Mouse (Mus musculus) lung, embryonic 16.5 days (tissue): Measurements from ENCODE around the gene Nos2. TPM values are rescaled to one million over a fixed set of nuclear protein-coding genes. Genes with fewer than 3 reads are reported as not detected.

Experiments used
- ATAC-seq: fragments of 200-750 bp; cut with Nextera tagmentation; 2 replicates; pipeline ENCODE4 v1.8.0; 2017; ENCODE audit warnings: low read depth, mild to moderate bottlenecking, moderate library complexity
- H3K27ac ChIP-seq: fragments of 300-500 bp; sonication (generic); 2 replicates; pipeline ENCODE4 v1.5.1; 2014; ENCODE audit warnings: mild to moderate bottlenecking, control low read depth, low read length
- H3K27me3 ChIP-seq: fragments of 300-500 bp; sonication (generic); 2 replicates; pipeline ENCODE4 v1.6.1; 2014; ENCODE audit warnings: low read depth, low read length, mixed read lengths; ENCODE audit not compliant: control insufficient read depth, insufficient read depth
- H3K36me3 ChIP-seq: fragments of 300-500 bp; sonication (generic); 2 replicates; pipeline ENCODE4 v1.6.1; 2014; ENCODE audit warnings: low read length; ENCODE audit not compliant: control insufficient read depth, insufficient read depth
- H3K4me1 ChIP-seq: fragments of 300-500 bp; sonication (generic); replicated peaks from 2 replicates; pipeline ENCODE4 v1.6.1; 2014; ENCODE audit warnings: low read length, mixed read lengths; ENCODE audit not compliant: control insufficient read depth, insufficient read depth
- H3K4me2 ChIP-seq: fragments of 300-500 bp; sonication (generic); 2 replicates; pipeline ENCODE4 v1.6.1; 2014; ENCODE audit warnings: low read depth, low read length, control low read depth
- H3K4me3 ChIP-seq: fragments of 300-500 bp; sonication (generic); 2 replicates; pipeline ENCODE4 v1.5.1; 2014; ENCODE audit warnings: mild to moderate bottlenecking, low read length, control low read depth
- H3K9ac ChIP-seq: fragments of 300-500 bp; sonication (generic); 2 replicates; pipeline ENCODE4 v1.6.1; 2014; ENCODE audit warnings: low read length, control low read depth
- H3K9me3 ChIP-seq: fragments of 300-500 bp; sonication (generic); 2 replicates; pipeline ENCODE4 v1.6.1; 2016; ENCODE audit warnings: low read length; ENCODE audit not compliant: control insufficient read depth
- WGBS: fragments of 180-500 bp; shearing (Covaris S2); extraction: QIAGEN DNeasy Blood & Tissue Kit; methylation state at CpG from one replicate; pipeline ENCODE4 v1.1.7; 2014; 5-methylcytosine and 5-hydroxymethylcytosine counted together
- polyA plus RNA-seq: library from polyadenylated mRNA; unstranded; fragments of >200 nt; fragmentation: Nextera tagmentation; extraction: Ambion mirVana; gene quantifications from 2 replicates; pipeline ENCODE4 v1.2.1, GENCODE M21; 2015

Gene Nos2
- polyA plus RNA-seq = 5.1 and 5.2 TPM in 2 replicates

- 52% methylated on average over 6 of the region's 6 CpGs for WGBS
- H3K9ac ChIP-seq = no peak within 1 kb of the TSS
- H3K4me2 ChIP-seq = no peak within 1 kb of the TSS
- no peaks in the 10 kb centered on the region for H3K9me3 ChIP-seq
- H3K36me3 ChIP-seq = no peaks in the 10 kb centered on the region
- H3K27ac ChIP-seq = no peak within 1 kb of the TSS
- H3K4me3 ChIP-seq = no peak within 1 kb of the TSS
- H3K4me1 ChIP-seq = no peaks in the 10 kb centered on the region; the same call in 1 of the 2 replicates
- H3K27me3 ChIP-seq = peaks cover 21% of the 10 kb centered on the region
- ATAC-seq = no peak
These were observed at the start of gene Nos2 for GRCm38 (mm10) chr11:78920411-78920939. Gene Nos2 (plus strand): TSS chr11:78920787.

- Histone ChIP-seq H3K4me1 (no peaks in the 10 kb centered on the region), H3K27me3 (no peaks in the 10 kb centered on the region), H3K36me3 (no peaks in the 10 kb centered on the region), H3K9me3 (no peaks in the 10 kb centered on the region), H3K27ac (no peak overlapping the region), H3K4me2 (no peak overlapping the region), H3K4me3 (no peak overlapping the region), H3K9ac (no peak overlapping the region)
- 79% methylated on average over 4 of the region's 4 CpGs for WGBS
- ATAC-seq = no peak
These were observed 49.7 kb upstream of the Nos2 start for GRCm38 (mm10) chr11:78870891-78871290.

- no peaks in the 10 kb centered on the region for H3K36me3 ChIP-seq
- no peak overlapping the region for H3K9ac ChIP-seq
- 23% methylated on average over 2 of the region's 2 CpGs for WGBS
- no peak overlapping the region for H3K27ac ChIP-seq
- no peaks in the 10 kb centered on the region for H3K27me3 ChIP-seq
- no peaks in the 10 kb centered on the region for H3K9me3 ChIP-seq
- ATAC-seq = no peak
- no peak overlapping the region for H3K4me3 ChIP-seq
- no peaks in the 10 kb centered on the region for H3K4me1 ChIP-seq
- H3K4me2 ChIP-seq = no peak overlapping the region
These were observed 47.8 kb upstream of the Nos2 start for GRCm38 (mm10) chr11:78872782-78873181.

DNA sequence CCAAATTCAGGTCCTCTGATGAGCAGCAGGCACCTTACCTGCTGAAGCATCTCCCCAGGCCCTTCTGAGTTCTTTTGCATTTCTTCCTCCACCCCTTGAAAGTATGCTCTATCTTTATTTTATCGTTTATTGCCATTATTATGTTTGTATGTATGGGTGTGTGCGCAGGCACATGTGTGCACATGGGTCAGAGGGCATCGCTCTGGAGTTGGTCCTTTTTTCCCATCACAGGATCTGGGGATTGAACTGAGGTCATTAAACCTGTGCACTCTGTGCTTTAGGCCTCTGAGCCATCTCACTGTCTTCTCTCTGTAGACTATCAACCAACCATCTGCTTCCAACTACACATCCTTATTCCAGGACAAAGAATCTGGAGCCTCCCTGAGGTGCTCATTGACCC lies 40.9 kb upstream of the Nos2 start:
- 88% methylated on average over 3 of the region's 3 CpGs for WGBS
- Histone ChIP-seq H3K4me1 (no peaks in the 10 kb centered on the region), H3K36me3 (no peaks in the 10 kb centered on the region), H3K9me3 (no peaks in the 10 kb centered on the region), H3K4me2 (no peak overlapping the region), H3K9ac (no peak overlapping the region), H3K4me3 (no peak overlapping the region), H3K27me3 (no peaks in the 10 kb centered on the region), H3K27ac (no peak overlapping the region)
- no peak for ATAC-seq

DNA sequence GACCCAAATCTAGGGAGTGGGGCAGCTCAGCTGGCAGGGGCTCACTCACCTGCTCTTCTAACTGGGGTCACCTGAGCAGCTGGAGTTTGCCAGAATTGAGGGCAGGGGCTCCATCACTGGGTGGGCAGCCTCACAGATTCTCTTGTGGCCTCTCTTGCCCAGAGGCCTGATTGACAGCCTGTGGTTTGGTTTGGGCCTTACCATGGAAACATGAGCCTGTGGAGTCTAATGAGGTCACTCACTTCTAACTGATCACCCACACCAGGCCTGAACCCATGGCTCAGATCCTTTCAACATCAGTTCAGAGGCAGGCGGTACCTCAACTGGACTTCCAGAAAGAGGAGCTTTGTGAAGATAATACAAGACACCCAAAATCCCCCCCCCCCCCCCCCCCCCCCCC lies 33.9 kb upstream of the Nos2 start:
- Histone ChIP-seq H3K9ac (no peak overlapping the region), H3K36me3 (no peaks in the 10 kb centered on the region), H3K27me3 (no peaks in the 10 kb centered on the region), H3K4me2 (peak overlapping the region; percentile 4), H3K4me3 (no peak overlapping the region), H3K9me3 (no peaks in the 10 kb centered on the region), H3K27ac (no peak overlapping the region), H3K4me1 (no peaks in the 10 kb centered on the region; the same call in 1 of the 2 replicates)
- ATAC-seq = peak; percentile 12; the same call in 1 of the 2 replicates
- WGBS = 85% methylated on average over 1 of the region's 1 CpGs

GRCm38 (mm10) chr11:78887102-78887971 lies 33.2 kb upstream of the Nos2 start:
- H3K9ac ChIP-seq = no peak overlapping the region
- peak overlapping the region; percentile 3; the same call in 1 of the 2 replicates for H3K4me3 ChIP-seq
- H3K27me3 ChIP-seq = no peaks in the 10 kb centered on the region
- 40% methylated on average over 9 of the region's 9 CpGs for WGBS
- ATAC-seq = peak; percentile 91
- H3K4me1 ChIP-seq = no peaks in the 10 kb centered on the region; the same call in 1 of the 2 replicates
- H3K27ac ChIP-seq = peak overlapping the region; percentile 25; the same call in 1 of the 2 replicates
- H3K4me2 ChIP-seq = peak overlapping the region; percentile 4
- no peaks in the 10 kb centered on the region for H3K36me3 ChIP-seq
- H3K9me3 ChIP-seq = no peaks in the 10 kb centered on the region

- Histone ChIP-seq H3K4me1 (no peaks in the 10 kb centered on the region; the same call in 1 of the 2 replicates), H3K27ac (no peak overlapping the region), H3K36me3 (no peaks in the 10 kb centered on the region), H3K4me3 (no peak overlapping the region), H3K4me2 (no peak overlapping the region), H3K9ac (no peak overlapping the region), H3K27me3 (no peaks in the 10 kb centered on the region), H3K9me3 (no peaks in the 10 kb centered on the region)
- WGBS = 88% methylated on average over 4 of the region's 4 CpGs
- no peak for ATAC-seq
These were observed 31.4 kb upstream of the Nos2 start for GRCm38 (mm10) chr11:78889156-78889555.

DNA sequence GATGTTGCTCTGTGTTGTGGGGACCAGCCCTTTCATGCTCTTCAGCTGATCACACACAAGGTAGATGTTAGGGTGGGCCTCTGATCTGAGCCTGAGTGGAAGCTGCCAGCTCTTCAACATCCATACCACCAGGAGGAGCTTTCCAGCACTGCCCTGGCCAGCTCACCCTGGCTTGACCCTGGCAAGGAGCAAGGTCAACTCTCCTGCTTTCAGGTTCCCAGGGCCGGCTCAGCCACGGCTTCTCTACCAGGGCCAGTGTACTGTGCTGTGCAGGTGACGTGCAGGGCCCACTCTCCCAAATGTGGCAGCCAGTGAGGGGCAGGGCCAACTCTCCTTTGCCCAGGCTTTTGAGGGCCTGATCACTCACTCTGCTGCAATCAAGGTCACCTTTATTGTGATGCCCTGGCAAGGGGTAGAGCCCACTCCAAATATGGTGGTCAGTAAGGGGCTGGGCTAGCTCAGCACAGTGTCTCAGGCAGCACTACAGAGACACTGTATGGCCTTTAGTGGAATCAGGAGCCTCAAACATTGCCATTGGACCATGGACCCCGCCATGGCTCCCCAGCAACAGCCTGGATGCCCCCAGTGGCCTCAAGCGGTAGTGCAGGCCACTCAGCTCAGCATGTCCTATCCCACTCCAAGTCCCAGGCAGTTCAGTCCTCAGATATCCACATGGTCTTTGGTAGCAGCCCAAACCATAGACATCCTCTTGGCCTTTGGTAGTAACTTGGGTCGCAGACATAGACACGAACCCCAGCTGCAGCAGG lies 24.0 kb upstream of the Nos2 start:
- Histone ChIP-seq H3K4me1 (no peaks in the 10 kb centered on the region), H3K4me2 (no peak overlapping the region), H3K9me3 (no peaks in the 10 kb centered on the region), H3K4me3 (no peak overlapping the region), H3K36me3 (no peaks in the 10 kb centered on the region), H3K27ac (no peak overlapping the region), H3K9ac (no peak overlapping the region), H3K27me3 (no peaks in the 10 kb centered on the region)
- WGBS = 70% methylated on average over 7 of the region's 7 CpGs
- no peak for ATAC-seq

DNA sequence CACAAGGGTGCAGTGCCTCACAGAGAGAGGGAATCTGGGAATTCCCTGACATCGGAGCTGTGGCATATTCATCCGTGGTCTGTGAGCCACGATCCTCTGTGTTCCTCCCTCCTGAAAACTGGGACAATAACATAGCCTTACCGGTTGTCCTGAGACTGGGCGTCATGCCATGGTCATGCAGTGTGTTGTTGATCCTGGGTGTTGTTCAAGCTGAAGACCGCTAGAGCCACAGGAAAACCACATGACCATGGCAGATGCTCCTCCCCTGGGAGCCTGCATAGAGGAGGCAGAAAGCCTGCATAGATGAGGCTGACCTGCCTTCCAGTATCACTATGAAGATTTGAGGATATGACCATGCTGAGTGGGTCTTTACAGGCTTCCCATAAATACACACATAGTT lies 5.1 kb upstream of the Nos2 start:
- H3K36me3 ChIP-seq = no peaks in the 10 kb centered on the region
- no peaks in the 10 kb centered on the region for H3K9me3 ChIP-seq
- no peak overlapping the region for H3K9ac ChIP-seq
- H3K4me2 ChIP-seq = no peak overlapping the region
- WGBS = 71% methylated on average over 6 of the region's 6 CpGs
- ATAC-seq = no peak
- no peak overlapping the region for H3K27ac ChIP-seq
- no peak overlapping the region for H3K4me3 ChIP-seq
- no peaks in the 10 kb centered on the region for H3K27me3 ChIP-seq
- no peaks in the 10 kb centered on the region for H3K4me1 ChIP-seq
